Mouse (Mus musculus) intestine, embryonic 16.5 days (tissue): ENCODE results near the gene Galm. TPM values are rescaled to one million over a fixed set of nuclear protein-coding genes. Genes with fewer than 3 reads are reported as not detected.

Experiments used
- ATAC-seq: fragments of 200-750 bp; cut with Nextera tagmentation; 2 replicates; pipeline ENCODE4 v1.8.0; 2017; ENCODE audit warnings: moderate TSS enrichment, moderate library complexity
- H3K27ac ChIP-seq: fragments of 300-500 bp; sonication (generic); 2 replicates; pipeline ENCODE4 v1.5.1; 2014; ENCODE audit warnings: mild to moderate bottlenecking, low read length
- H3K27me3 ChIP-seq: fragments of 300-500 bp; sonication (generic); replicated peaks from 2 replicates; pipeline ENCODE4 v1.6.1; 2014; ENCODE audit warnings: low read length, control low read depth, mixed read lengths; ENCODE audit not compliant: control insufficient read depth, insufficient read depth
- H3K36me3 ChIP-seq: fragments of 300-500 bp; sonication (generic); 2 replicates; pipeline ENCODE4 v1.6.1; 2014; ENCODE audit warnings: low read length, control low read depth; ENCODE audit not compliant: control insufficient read depth, insufficient read depth
- H3K4me1 ChIP-seq: fragments of 300-500 bp; sonication (generic); 2 replicates; pipeline ENCODE4 v1.6.1; 2014; ENCODE audit warnings: low read length, control low read depth, mixed read lengths; ENCODE audit not compliant: control insufficient read depth, insufficient read depth
- H3K4me2 ChIP-seq: fragments of 300-500 bp; sonication (generic); 2 replicates; pipeline ENCODE4 v1.6.1; 2014; ENCODE audit warnings: low read depth, low read length, control low read depth
- H3K4me3 ChIP-seq: fragments of 300-500 bp; sonication (generic); 2 replicates; pipeline ENCODE4 v1.5.1; 2014; ENCODE audit warnings: mild to moderate bottlenecking, low read length
- H3K9ac ChIP-seq: fragments of 300-500 bp; sonication (generic); 2 replicates; pipeline ENCODE4 v1.6.1; 2014; ENCODE audit warnings: low read depth, low read length
- H3K9me3 ChIP-seq: fragments of 300-500 bp; sonication (generic); 2 replicates; pipeline ENCODE4 v1.6.1; 2016; ENCODE audit warnings: low read length, control low read depth; ENCODE audit not compliant: control insufficient read depth
- WGBS: fragments of 180-500 bp; shearing (Covaris S2); extraction: QIAGEN DNeasy Blood & Tissue Kit; methylation state at CpG from one replicate; pipeline ENCODE4 v1.1.7; 2014; 5-methylcytosine and 5-hydroxymethylcytosine counted together
- polyA plus RNA-seq: library from polyadenylated mRNA; unstranded; fragments of >200 nt; fragmentation: Nextera tagmentation; extraction: Ambion mirVana; gene quantifications from 2 replicates; pipeline ENCODE4 v1.2.1, GENCODE M21; 2015

Galm gene
- polyA plus RNA-seq, 1 experiment from 2014 or later, result 101 TPM

DNA sequence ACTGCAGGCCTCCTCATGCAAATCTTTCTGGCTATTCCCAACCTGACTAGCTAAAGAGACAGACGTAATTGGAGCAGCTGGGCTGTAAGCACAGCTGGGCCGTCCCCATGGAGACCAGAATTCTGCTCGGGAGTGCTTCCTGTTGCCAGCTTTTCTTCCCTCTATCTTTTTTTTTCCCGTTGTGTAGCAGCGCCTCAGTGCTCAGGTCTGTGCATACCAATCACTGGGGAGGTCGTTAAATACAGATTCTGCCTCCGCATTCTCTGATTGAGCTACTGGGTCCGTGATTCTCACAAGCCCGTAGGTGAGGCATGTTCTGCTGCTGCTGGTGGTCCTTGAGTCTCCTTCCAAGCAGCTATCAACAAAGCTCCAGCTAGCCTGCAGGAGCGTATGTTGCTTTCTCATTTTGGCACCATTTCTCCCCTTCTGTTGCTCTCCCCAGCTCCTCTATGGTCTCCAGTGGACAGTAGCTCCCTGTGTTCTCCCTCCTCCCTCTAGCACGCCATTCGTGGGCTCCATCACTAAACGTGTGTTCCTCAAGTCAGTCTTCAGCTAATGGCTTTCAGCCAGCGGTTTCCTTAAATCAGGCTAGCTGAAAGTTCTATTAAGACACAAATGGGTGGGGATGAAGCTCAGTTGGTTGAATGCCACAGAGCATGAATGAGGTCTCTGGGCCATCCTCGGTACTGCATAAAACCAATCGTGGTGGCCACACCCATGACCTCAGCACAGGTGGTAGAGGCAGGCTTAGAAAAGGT is 41.3 kb downstream of the Galm start:
- no peaks in the 10 kb centered on the region for H3K27me3 ChIP-seq
- 25% methylated on average over 16 of the region's 16 CpGs for WGBS
- H3K9me3 ChIP-seq, result no peaks in the 10 kb centered on the region
- H3K27ac ChIP-seq, result peak overlapping the region; percentile 25; the same call in 1 of the 2 replicates
- H3K9ac ChIP-seq, result no peak overlapping the region
- peak overlapping the region; percentile 42 for H3K4me2 ChIP-seq
- peak; percentile 71 for ATAC-seq
- H3K4me3 ChIP-seq, result peak overlapping the region; percentile 13; the same call in 1 of the 2 replicates
- H3K4me1 ChIP-seq, result peaks cover 12% of the 10 kb centered on the region
- no peaks in the 10 kb centered on the region for H3K36me3 ChIP-seq

DNA sequence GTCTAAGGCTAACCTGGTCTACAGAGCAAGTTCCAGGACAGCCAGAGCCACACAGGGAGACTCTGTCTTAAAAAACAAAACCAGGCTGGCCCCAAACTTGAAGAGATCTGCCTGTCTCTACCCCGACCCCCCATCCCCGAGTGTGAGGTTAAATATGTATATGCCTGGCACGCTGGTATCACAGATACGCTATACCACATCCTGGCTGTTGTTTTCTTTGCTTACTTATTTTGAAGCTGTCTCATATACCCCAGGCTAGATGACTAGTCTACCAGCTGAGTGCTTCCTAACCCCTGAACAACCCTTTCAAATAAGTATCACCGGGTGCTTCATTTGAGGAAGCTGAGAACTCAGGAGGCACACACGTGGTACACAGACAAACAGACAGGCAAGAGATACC is 42.5 kb downstream of the Galm start:
- ATAC-seq, result no peak

DNA sequence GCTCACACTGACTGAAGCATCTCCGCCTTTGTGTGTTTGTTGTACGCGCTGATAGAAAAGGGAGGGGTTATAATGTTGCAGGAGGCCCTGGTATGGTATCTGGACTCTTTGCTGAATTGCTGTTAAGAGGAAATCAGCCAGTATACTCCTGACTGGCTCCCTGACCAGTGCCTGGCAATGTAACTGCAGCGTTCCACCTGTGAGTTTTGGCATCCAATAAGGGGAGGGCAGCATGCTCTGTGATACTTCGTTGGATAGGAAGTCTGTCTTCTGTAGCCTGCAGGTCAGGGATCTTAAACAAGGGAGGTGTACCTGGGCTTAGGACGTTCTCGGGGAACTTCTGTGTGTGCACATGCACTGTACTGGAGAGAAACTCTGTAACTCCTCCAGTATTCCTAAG is 43.7 kb downstream of the Galm start:
- Histone ChIP-seq H3K9ac (no peak overlapping the region), H3K4me2 (no peak overlapping the region), H3K27ac (no peak overlapping the region), H3K36me3 (no peaks in the 10 kb centered on the region), H3K27me3 (no peaks in the 10 kb centered on the region), H3K9me3 (no peaks in the 10 kb centered on the region), H3K4me3 (no peak overlapping the region), H3K4me1 (peaks cover 14% of the 10 kb centered on the region)
- WGBS, result 86% methylated on average over 7 of the region's 7 CpGs
- no peak for ATAC-seq

More for the DNA sequence above, 42.5 kb downstream of the Galm start:
- WGBS, result 92% methylated on average over 6 of the region's 6 CpGs
- Histone ChIP-seq H3K36me3 (no peaks in the 10 kb centered on the region), H3K9me3 (no peaks in the 10 kb centered on the region), H3K4me3 (no peak overlapping the region), H3K4me2 (no peak overlapping the region), H3K27ac (no peak overlapping the region), H3K27me3 (no peaks in the 10 kb centered on the region), H3K4me1 (peaks cover 12% of the 10 kb centered on the region), H3K9ac (no peak overlapping the region)

DNA sequence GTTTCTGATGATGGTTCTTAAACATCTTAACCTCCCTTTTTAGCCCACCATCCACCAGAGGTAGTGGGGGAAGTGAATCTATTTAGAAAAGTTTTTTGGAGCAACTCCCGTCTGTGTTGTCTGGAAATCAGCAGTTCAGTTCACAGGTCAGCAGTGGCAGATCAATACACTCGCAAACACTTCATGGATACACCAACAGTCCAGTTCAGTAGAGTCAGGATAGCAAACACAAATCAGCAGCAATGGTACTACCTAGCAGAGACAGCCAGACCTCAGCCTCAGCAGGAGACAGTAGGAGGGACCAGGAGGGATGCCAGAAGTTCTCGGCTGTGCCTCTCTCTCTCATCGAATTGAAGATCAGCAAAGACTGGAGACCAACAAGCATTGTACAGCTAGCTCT is 44.7 kb downstream of the Galm start:
- Histone ChIP-seq H3K36me3 (no peaks in the 10 kb centered on the region), H3K4me1 (peaks cover 14% of the 10 kb centered on the region), H3K4me3 (no peak overlapping the region), H3K4me2 (no peak overlapping the region), H3K27ac (no peak overlapping the region), H3K27me3 (no peaks in the 10 kb centered on the region), H3K9ac (no peak overlapping the region), H3K9me3 (no peaks in the 10 kb centered on the region)
- 87% methylated on average over 4 of the region's 4 CpGs for WGBS
- ATAC-seq, result no peak

DNA sequence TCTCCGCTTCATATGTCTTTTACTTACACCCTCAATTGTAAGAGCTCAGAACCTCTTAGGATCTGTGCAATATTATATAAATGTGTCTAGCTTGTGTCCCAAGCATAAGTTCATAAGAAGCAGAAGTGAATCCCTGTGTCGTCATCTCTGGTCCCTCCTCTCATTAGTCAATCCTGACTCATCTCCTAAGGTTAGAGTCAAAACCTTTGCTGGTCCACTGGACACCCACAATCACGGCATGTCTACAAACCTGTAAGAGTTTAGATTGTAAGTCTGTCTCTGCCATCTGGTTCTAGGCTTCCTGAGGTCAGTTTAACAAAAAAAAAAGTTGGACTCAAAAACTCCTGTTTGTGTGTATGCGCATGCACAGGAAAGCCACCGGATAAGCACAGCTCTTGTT is 45.5 kb downstream of the Galm start:
- Histone ChIP-seq H3K27ac (no peak overlapping the region), H3K4me2 (no peak overlapping the region), H3K36me3 (no peaks in the 10 kb centered on the region), H3K9me3 (no peaks in the 10 kb centered on the region), H3K9ac (no peak overlapping the region), H3K4me3 (no peak overlapping the region), H3K27me3 (no peaks in the 10 kb centered on the region), H3K4me1 (peaks cover 12% of the 10 kb centered on the region)
- WGBS, result 85% methylated on average over 5 of the region's 5 CpGs
- ATAC-seq, result no peak

DNA sequence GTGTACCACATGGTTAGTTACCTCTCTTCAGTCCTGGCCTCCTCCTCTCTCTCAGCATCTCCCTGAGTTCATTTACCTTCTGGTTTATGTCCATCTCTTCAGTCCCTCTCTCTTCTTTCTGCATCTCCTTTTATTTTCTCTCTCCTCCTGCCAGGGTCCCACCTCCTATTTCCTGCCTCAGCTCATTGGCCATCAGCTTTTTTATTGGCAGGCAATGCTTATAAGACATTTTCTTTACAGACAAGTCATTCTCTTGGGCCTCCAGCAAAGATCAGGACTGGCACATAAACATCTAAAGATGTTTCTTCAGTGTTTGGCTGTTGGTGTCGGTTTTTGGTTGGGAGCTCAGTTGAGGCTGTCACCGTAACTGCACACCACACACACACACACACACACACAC is 46.4 kb downstream of the Galm start:
- Histone ChIP-seq H3K36me3 (no peaks in the 10 kb centered on the region), H3K4me3 (no peak overlapping the region), H3K9me3 (no peaks in the 10 kb centered on the region), H3K27ac (no peak overlapping the region), H3K4me2 (no peak overlapping the region), H3K4me1 (peaks cover 5% of the 10 kb centered on the region; the same call in 1 of the 2 replicates), H3K9ac (no peak overlapping the region), H3K27me3 (no peaks in the 10 kb centered on the region)
- ATAC-seq, result no peak
- 95% methylated on average over 2 of the region's 2 CpGs for WGBS

DNA sequence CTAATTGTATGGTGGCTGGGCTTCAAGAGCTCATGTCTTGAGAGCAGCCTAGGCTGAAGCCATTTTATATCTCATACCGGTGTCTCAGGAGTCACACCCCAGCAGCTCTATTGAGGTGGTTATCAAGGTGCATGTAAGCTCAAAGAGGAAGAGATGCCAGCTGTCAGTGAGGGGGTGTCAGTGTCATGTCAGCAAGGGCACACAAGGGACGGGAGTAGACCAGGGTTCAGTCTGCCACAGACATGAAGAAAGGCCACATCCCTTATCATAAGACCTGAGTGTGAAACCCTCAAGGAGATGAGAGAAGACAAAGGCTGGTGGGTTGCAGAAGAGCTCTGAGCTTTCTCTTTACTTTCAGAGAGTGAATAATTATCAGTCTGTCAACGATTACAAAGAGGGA is 46.9 kb downstream of the Galm start:
- ATAC-seq, result no peak
- H3K9me3 ChIP-seq, result no peaks in the 10 kb centered on the region
- 79% methylated on average over 3 of the region's 3 CpGs for WGBS
- no peak overlapping the region for H3K9ac ChIP-seq
- no peak overlapping the region for H3K27ac ChIP-seq
- H3K4me2 ChIP-seq, result no peak overlapping the region
- H3K4me3 ChIP-seq, result no peak overlapping the region
- no peaks in the 10 kb centered on the region for H3K27me3 ChIP-seq
- no peaks in the 10 kb centered on the region for H3K36me3 ChIP-seq
- 0 out of 2 replicates have a peak, but pooled peaks cover 2% of the 10 kb centered on the region for H3K4me1 ChIP-seq

DNA sequence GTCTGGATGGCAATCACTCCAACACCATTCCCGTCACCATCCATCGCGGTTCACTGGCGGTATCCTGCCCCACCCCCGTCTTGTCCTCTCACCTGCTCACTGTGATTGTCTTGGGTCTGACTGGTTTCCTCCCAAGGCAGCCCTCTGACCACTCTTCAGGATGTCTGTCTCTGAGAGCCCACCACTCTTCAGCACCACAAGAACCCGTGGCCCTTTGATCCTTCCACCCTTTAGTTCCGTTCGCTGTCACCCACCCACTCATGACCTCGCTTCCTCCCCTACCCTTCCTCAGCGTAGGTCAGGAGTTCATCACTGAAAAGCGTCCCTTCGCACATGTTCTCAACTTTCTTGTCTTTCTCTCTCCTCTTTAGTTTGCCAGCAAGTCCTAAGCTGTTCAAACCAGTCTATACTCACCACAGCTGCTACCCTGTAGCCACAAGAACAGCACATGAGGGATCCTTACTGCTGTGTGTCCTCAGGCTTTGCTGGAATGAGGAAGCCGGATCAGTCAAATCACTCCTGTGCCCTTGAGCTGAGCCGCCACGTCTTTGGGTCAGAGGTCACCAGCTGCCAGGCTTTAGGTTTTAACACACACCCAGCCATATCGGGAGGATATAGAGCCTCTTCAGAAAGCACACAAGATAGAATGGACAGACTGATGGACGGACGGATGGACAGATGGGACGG is 47.6 kb downstream of the Galm start:
- H3K27me3 ChIP-seq, result no peaks in the 10 kb centered on the region
- WGBS, result 75% methylated on average over 19 of the region's 19 CpGs
- peak; percentile 23; the same call in 1 of the 2 replicates for ATAC-seq

DNA sequence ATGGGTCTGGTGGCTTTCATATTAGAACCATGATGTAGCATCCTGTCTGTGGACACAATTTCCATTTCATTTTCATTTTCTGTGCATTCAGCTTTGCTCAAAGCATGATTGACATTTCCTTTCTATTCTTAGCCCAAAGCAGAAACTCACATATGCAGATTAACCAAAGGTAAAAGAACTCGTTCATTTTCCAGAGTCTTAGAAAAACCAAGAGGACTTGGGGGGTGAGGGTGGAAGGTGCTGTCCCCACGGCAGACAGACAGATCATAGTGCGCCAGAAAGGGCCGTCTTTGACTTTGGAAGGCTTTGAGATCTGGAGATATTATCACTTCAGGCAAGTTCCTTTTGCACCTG is 48.1 kb downstream of the Galm start:
- Histone ChIP-seq H3K9ac (no peak overlapping the region), H3K4me3 (no peak overlapping the region), H3K27me3 (no peaks in the 10 kb centered on the region), H3K4me2 (no peak overlapping the region), H3K27ac (no peak overlapping the region), H3K4me1 (0 out of 2 replicates have a peak, but pooled peaks cover 2% of the 10 kb centered on the region), H3K9me3 (no peaks in the 10 kb centered on the region), H3K36me3 (no peaks in the 10 kb centered on the region)
- WGBS, result 82% methylated on average over 4 of the region's 4 CpGs
- ATAC-seq, result no peak

More for the DNA sequence above, 47.6 kb downstream of the Galm start:
- no peaks in the 10 kb centered on the region for H3K36me3 ChIP-seq
- no peak overlapping the region for H3K4me3 ChIP-seq
- no peak overlapping the region for H3K9ac ChIP-seq
- H3K4me1 ChIP-seq, result 0 out of 2 replicates have a peak, but pooled peaks cover 2% of the 10 kb centered on the region
- no peak overlapping the region for H3K27ac ChIP-seq
- no peaks in the 10 kb centered on the region for H3K9me3 ChIP-seq
- no peak overlapping the region for H3K4me2 ChIP-seq
